Mouse (Mus musculus) brain, embryonic 14.5 days (tissue): Measurements from ENCODE around the gene Ncs1.

ENCODE experiments used
- CTCF ChIP-seq: fragments of 200-500 bp; IDR thresholded peaks from 2 replicates; pipeline ENCODE4 v1.5.1; 2012; ENCODE audit warnings: inconsistent platforms, mild to moderate bottlenecking, moderate library complexity, borderline replicate concordance; ENCODE audit not compliant: insufficient read depth, insufficient read length; ENCODE audit errors: extremely low read depth
- POLR2A ChIP-seq: fragments of 200-500 bp; IDR thresholded peaks from 2 replicates; pipeline ENCODE4 v1.6.1; 2012; ENCODE audit warnings: mild to moderate bottlenecking, inconsistent platforms, borderline replicate concordance; ENCODE audit not compliant: poor library complexity, insufficient read depth, insufficient read length, severe bottlenecking; ENCODE audit errors: extremely low read depth

DNA sequence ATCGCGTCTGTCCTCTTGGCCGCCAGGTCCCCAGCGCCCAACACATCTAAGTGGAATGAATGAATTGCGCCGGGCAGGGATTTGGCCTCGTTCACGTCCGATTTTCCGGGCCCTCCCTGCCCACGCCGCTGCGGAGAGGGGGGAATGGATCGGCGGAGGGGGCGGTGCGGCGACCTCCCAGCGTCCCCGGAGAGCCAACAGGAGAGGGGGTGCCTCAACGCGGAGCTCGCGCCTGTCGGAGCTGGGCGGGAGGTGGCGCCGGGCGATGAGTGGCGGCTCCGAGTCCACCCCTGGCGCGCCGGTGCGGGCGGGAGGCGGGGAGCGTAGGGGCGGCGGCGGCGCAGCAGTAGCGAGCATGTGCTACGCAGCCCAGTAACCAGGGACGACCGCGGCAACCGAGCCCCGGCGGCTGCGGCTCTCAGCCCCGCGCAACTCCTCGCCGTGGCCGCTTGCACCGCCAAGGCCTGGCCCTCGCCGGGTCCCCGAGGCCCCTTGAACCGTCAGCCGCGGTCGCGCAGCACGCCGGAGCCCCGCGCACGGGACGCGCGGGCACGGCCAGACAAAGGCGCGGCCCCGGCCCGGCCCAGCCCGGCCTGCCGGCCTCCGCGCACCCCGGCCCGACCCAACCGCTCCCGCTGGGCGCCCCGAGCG, at the start of gene Ncs1:
- TF ChIP-seq CTCF (no peak), POLR2A (peak; percentile 76)
